Mouse (Mus musculus) hindbrain, embryonic 11.5 days (tissue): Measurements from ENCODE around the gene Thy1. TPM values are rescaled to one million over a fixed set of nuclear protein-coding genes. Genes with fewer than 3 reads are reported as not detected.

Experiments
- ATAC-seq: fragments of 200-750 bp; cut with Nextera tagmentation; 2 replicates; pipeline ENCODE4 v1.8.0; 2017; ENCODE audit warnings: mild to moderate bottlenecking, moderate TSS enrichment, moderate library complexity; ENCODE audit not compliant: low FRiP score
- DNase-seq: peaks from one replicate; pipeline ENCODE4 v3.0.0-alpha.2; 2015; ENCODE audit warnings: low spot score
- H3K27ac ChIP-seq: fragments of 300-500 bp; sonication (generic); 2 replicates; pipeline ENCODE4 v1.5.1; 2014; ENCODE audit warnings: mild to moderate bottlenecking, low read depth, low read length
- H3K27me3 ChIP-seq: fragments of 300-500 bp; sonication (generic); 2 replicates; pipeline ENCODE4 v1.6.1; 2014; ENCODE audit warnings: mild to moderate bottlenecking, low read length, moderate library complexity, mixed read lengths; ENCODE audit not compliant: control insufficient read depth, insufficient read depth
- H3K36me3 ChIP-seq: fragments of 300-500 bp; sonication (generic); 2 replicates; pipeline ENCODE4 v1.6.1; 2014; ENCODE audit warnings: mild to moderate bottlenecking, low read length, moderate library complexity, mixed read lengths; ENCODE audit not compliant: control insufficient read depth, insufficient read depth
- H3K4me1 ChIP-seq: fragments of 300-500 bp; sonication (generic); replicated peaks from 2 replicates; pipeline ENCODE4 v1.6.1; 2014; ENCODE audit warnings: low read length, mixed read lengths; ENCODE audit not compliant: control insufficient read depth, insufficient read depth
- H3K4me2 ChIP-seq: fragments of 300-500 bp; sonication (generic); replicated peaks from 2 replicates; pipeline ENCODE4 v1.6.1; 2014; ENCODE audit warnings: mild to moderate bottlenecking, low read depth, low read length
- H3K4me3 ChIP-seq: fragments of 300-500 bp; sonication (generic); 2 replicates; pipeline ENCODE4 v1.5.1; 2014; ENCODE audit warnings: low read depth, low read length
- H3K9ac ChIP-seq: fragments of 300-500 bp; sonication (generic); 2 replicates; pipeline ENCODE4 v1.6.1; 2014; ENCODE audit warnings: low read depth, low read length
- H3K9me3 ChIP-seq: fragments of 300-500 bp; sonication (generic); 2 replicates; pipeline ENCODE4 v1.6.1; 2016; ENCODE audit warnings: low read length; ENCODE audit not compliant: control insufficient read depth
- WGBS: fragments of 180-500 bp; shearing (Covaris S2); extraction: QIAGEN DNeasy Blood & Tissue Kit; methylation state at CpG from one replicate; pipeline ENCODE4 v1.1.7; 2014; 5-methylcytosine and 5-hydroxymethylcytosine counted together
- polyA plus RNA-seq: library from polyadenylated mRNA; unstranded; fragments of >200 nt; fragmentation: Nextera tagmentation; extraction: Ambion mirVana; gene quantifications from 2 replicates; pipeline ENCODE4 v1.2.1, GENCODE M21; 2014

Thy1 gene
- polyA plus RNA-seq, 1 experiment from 2014 or later: 0.31 TPM

GRCm38 (mm10) chr9:44012164-44012563, 31.0 kb upstream of the Thy1 start:
- H3K27me3 ChIP-seq: no peaks in the 10 kb centered on the region
- H3K9ac ChIP-seq: no peak overlapping the region
- H3K4me2 ChIP-seq: no peak overlapping the region
- H3K4me1 ChIP-seq: no peaks in the 10 kb centered on the region
- H3K9me3 ChIP-seq: no peaks in the 10 kb centered on the region
- H3K27ac ChIP-seq: no peak overlapping the region
- ATAC-seq: no peak
- no peak overlapping the region for H3K4me3 ChIP-seq
- no peak for DNase-seq
- 77% methylated on average over 6 of the region's 6 CpGs for WGBS
- H3K36me3 ChIP-seq: no peaks in the 10 kb centered on the region

- no peak for ATAC-seq
- Histone ChIP-seq H3K9me3 (no peaks in the 10 kb centered on the region), H3K4me1 (no peaks in the 10 kb centered on the region), H3K27ac (no peak overlapping the region), H3K9ac (no peak overlapping the region), H3K27me3 (no peaks in the 10 kb centered on the region), H3K4me3 (no peak overlapping the region), H3K4me2 (no peak overlapping the region), H3K36me3 (no peaks in the 10 kb centered on the region)
- no peak for DNase-seq
- WGBS: 66% methylated on average over 8 of the region's 8 CpGs
These were observed 30.4 kb upstream of the Thy1 start for GRCm38 (mm10) chr9:44012761-44013301.

- H3K27ac ChIP-seq: no peak overlapping the region
- no peak overlapping the region for H3K9ac ChIP-seq
- ATAC-seq (no peak), DNase-seq (no peak)
- no peaks in the 10 kb centered on the region for H3K27me3 ChIP-seq
- H3K4me2 ChIP-seq: no peak overlapping the region
- H3K9me3 ChIP-seq: no peaks in the 10 kb centered on the region
- H3K4me1 ChIP-seq: no peaks in the 10 kb centered on the region
- 69% methylated on average over 6 of the region's 6 CpGs for whole genome bisulfite sequencing
- H3K4me3 ChIP-seq: no peak overlapping the region
- H3K36me3 ChIP-seq: no peaks in the 10 kb centered on the region
These were observed 29.4 kb upstream of the Thy1 start for GRCm38 (mm10) chr9:44013781-44014180.

GRCm38 (mm10) chr9:44016304-44016703, 26.9 kb upstream of the Thy1 start:
- H3K4me2 ChIP-seq: no peak overlapping the region
- no peaks in the 10 kb centered on the region for H3K36me3 ChIP-seq
- H3K27me3 ChIP-seq: no peaks in the 10 kb centered on the region
- WGBS: 85% methylated on average over 5 of the region's 5 CpGs
- H3K27ac ChIP-seq: no peak overlapping the region
- H3K4me1 ChIP-seq: no peaks in the 10 kb centered on the region
- H3K4me3 ChIP-seq: no peak overlapping the region
- no peaks in the 10 kb centered on the region for H3K9me3 ChIP-seq
- no peak for DNase-seq
- no peak for ATAC-seq
- H3K9ac ChIP-seq: no peak overlapping the region

GRCm38 (mm10) chr9:44017846-44018245, 25.3 kb upstream of the Thy1 start:
- Histone ChIP-seq H3K36me3 (no peaks in the 10 kb centered on the region), H3K9ac (no peak overlapping the region), H3K4me2 (no peak overlapping the region), H3K4me3 (no peak overlapping the region), H3K9me3 (no peaks in the 10 kb centered on the region), H3K27me3 (no peaks in the 10 kb centered on the region), H3K4me1 (no peaks in the 10 kb centered on the region), H3K27ac (no peak overlapping the region)
- 82% methylated on average over 5 of the region's 5 CpGs for WGBS
- no peak for DNase-seq
- ATAC-seq: no peak

- whole genome bisulfite sequencing: 90% methylated on average over 7 of the region's 7 CpGs
- Histone ChIP-seq H3K9ac (no peak overlapping the region), H3K36me3 (no peaks in the 10 kb centered on the region), H3K4me1 (no peaks in the 10 kb centered on the region), H3K9me3 (no peaks in the 10 kb centered on the region), H3K4me2 (no peak overlapping the region), H3K27me3 (no peaks in the 10 kb centered on the region), H3K27ac (no peak overlapping the region), H3K4me3 (no peak overlapping the region)
- ATAC-seq (no peak), DNase-seq (no peak)
These were observed 23.2 kb upstream of the Thy1 start for GRCm38 (mm10) chr9:44020001-44020400.

GRCm38 (mm10) chr9:44022100-44022847, 20.9 kb upstream of the Thy1 start:
- Histone ChIP-seq H3K4me2 (no peak overlapping the region), H3K27ac (no peak overlapping the region), H3K4me3 (no peak overlapping the region), H3K4me1 (no peaks in the 10 kb centered on the region), H3K36me3 (no peaks in the 10 kb centered on the region), H3K9me3 (no peaks in the 10 kb centered on the region), H3K9ac (no peak overlapping the region), H3K27me3 (no peaks in the 10 kb centered on the region)
- WGBS: 70% methylated on average over 8 of the region's 8 CpGs
- ATAC-seq: no peak
- DNase-seq: no peak

GRCm38 (mm10) chr9:44024096-44024495, 19.1 kb upstream of the Thy1 start:
- Histone ChIP-seq H3K27ac (no peak overlapping the region), H3K4me3 (no peak overlapping the region), H3K9me3 (no peaks in the 10 kb centered on the region), H3K36me3 (no peaks in the 10 kb centered on the region), H3K4me1 (no peaks in the 10 kb centered on the region), H3K4me2 (no peak overlapping the region), H3K27me3 (no peaks in the 10 kb centered on the region), H3K9ac (no peak overlapping the region)
- DNase-seq (no peak), ATAC-seq (no peak)
- WGBS: 80% methylated on average over 3 of the region's 3 CpGs

GRCm38 (mm10) chr9:44029580-44030236, 13.5 kb upstream of the Thy1 start:
- ATAC-seq: no peak
- H3K9me3 ChIP-seq: no peaks in the 10 kb centered on the region
- H3K4me1 ChIP-seq: no peaks in the 10 kb centered on the region
- no peak overlapping the region for H3K27ac ChIP-seq
- no peak overlapping the region for H3K9ac ChIP-seq
- H3K36me3 ChIP-seq: no peaks in the 10 kb centered on the region
- WGBS: 66% methylated on average over 5 of the region's 5 CpGs
- H3K4me2 ChIP-seq: no peak overlapping the region
- no peak for DNase-seq
- H3K27me3 ChIP-seq: no peaks in the 10 kb centered on the region
- no peak overlapping the region for H3K4me3 ChIP-seq
